Mouse (Mus musculus) G1E (cell line): ENCODE measurements around the gene Nectin2. TPM values are rescaled to one million over a fixed set of nuclear protein-coding genes. Genes with fewer than 3 reads are reported as not detected.

Experiments used
- ATAC-seq: 2 replicates; pipeline ENCODE4 v1.8.0; 2016; ENCODE audit warnings: mild to moderate bottlenecking; ENCODE audit not compliant: insufficient number of reproducible peaks, poor library complexity, low FRiP score, severe bottlenecking; ENCODE audit errors: extremely low read depth
- DNase-seq: peaks from one replicate; pipeline ENCODE4 v3.0.0; 2012; ENCODE audit warnings: low spot score
- H3K27me3 ChIP-seq: 2 replicates; pipeline ENCODE4 v1.6.1; 2012; ENCODE audit warnings: mild to moderate bottlenecking, low read length, inconsistent platforms; ENCODE audit not compliant: insufficient read depth
- H3K36me3 ChIP-seq: replicated peaks from 2 replicates; pipeline ENCODE3; 2012; ENCODE audit warnings: mild to moderate bottlenecking, inconsistent platforms
- H3K4me1 ChIP-seq: 2 replicates; pipeline ENCODE4 v1.6.1; 2012; ENCODE audit warnings: low read depth, low read length, inconsistent platforms, mixed read lengths; ENCODE audit not compliant: insufficient read depth
- H3K4me3 ChIP-seq: 2 replicates; pipeline ENCODE4 v1.5.1; 2012; ENCODE audit warnings: low read depth, mild to moderate bottlenecking, inconsistent platforms, low read length, moderate library complexity, mixed read lengths
- H3K9me3 ChIP-seq: replicated peaks from 2 replicates; pipeline ENCODE4 v1.6.1; 2012; ENCODE audit warnings: inconsistent platforms
- CTCF ChIP-seq: IDR thresholded peaks from 2 replicates; pipeline ENCODE4 v1.5.1; 2012; ENCODE audit warnings: low read depth, low read length, inconsistent platforms, mixed read lengths
- GATA1 ChIP-seq: IDR thresholded peaks from 2 replicates; pipeline ENCODE4 v1.6.1; 2012; ENCODE audit warnings: borderline replicate concordance, low read length, inconsistent platforms, mixed read lengths
- GATA2 ChIP-seq: IDR thresholded peaks from 2 replicates; pipeline ENCODE4 v1.6.1; 2012; ENCODE audit warnings: low read depth, low read length, inconsistent platforms, borderline replicate concordance
- POLR2AphosphoS5 ChIP-seq: IDR thresholded peaks from 2 replicates; pipeline ENCODE4 v1.6.1; 2012; ENCODE audit warnings: low read depth, low read length, inconsistent platforms; ENCODE audit not compliant: insufficient replicate concordance
- TAL1 ChIP-seq: conservative IDR thresholded peaks from 2 replicates; pipeline ENCODE4 v1.6.1; 2012; ENCODE audit warnings: low read depth, low read length, inconsistent platforms, mixed read lengths
- polyA plus RNA-seq: library from polyadenylated mRNA; stranded (reverse); fragments of >175 nt; gene quantifications from 2 replicates; pipeline ENCODE4 v1.2.3, GENCODE M21; 2012
- total RNA-seq, 2 experiments: library from RNA; stranded (forward) in 1 of 2; stranded (reverse) in 1 of 2; fragments of 200-1000 nt in 1 of 2; fragments of >200 nt in 1 of 2; fragmentation: Nextera tagmentation in 1 of 2; gene quantifications; 2 replicates each; pipeline ENCODE4 v1.2.3; 2014 to 2017

Gene Nectin2
- total and polyA plus RNA-seq, 3 experiments: 9.7 to 34.9 (median 17.2) TPM

GRCm38 (mm10) chr7:19694336-19695212, 55.7 kb downstream of the Nectin2 start:
- peak overlapping the region; percentile 34; the same call in 1 of the 2 replicates for H3K4me3 ChIP-seq
- no peak for DNase-seq
- no peak for TF ChIP-seq POLR2AphosphoS5
- TF ChIP-seq TAL1: no peak
- TF ChIP-seq GATA2: no peak
- TF ChIP-seq CTCF: no peak
- no peak for TF ChIP-seq GATA1
- peaks cover 86% of the 10 kb centered on the region for H3K4me1 ChIP-seq
- H3K27me3 ChIP-seq: no peaks in the 10 kb centered on the region
- ATAC-seq: no peak
- peaks cover 13% of the 10 kb centered on the region for H3K9me3 ChIP-seq
- peaks cover 34% of the 10 kb centered on the region for H3K36me3 ChIP-seq

DNA sequence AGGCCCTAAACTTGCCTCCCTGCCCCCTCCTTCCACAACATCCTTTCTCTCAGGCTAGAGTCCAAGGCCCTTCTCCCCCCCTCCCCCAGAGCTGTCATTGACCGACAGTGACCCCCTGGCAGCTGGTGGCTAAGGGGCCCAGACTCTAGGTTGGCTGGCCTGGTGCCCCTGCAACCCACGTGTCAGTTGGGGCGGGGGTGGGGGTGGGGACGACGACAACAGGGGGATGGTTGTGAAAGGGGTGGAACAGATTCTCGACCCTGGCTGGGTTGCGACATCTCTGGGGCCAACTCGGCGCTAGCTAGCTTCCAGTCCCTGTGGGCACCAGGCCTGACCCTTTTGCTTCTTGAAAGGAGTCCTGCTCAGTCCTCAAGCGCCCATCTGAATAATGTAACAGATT, 56.9 kb downstream of the Nectin2 start:
- Histone ChIP-seq H3K4me1 (peaks cover 74% of the 10 kb centered on the region), H3K4me3 (peak overlapping the region; percentile 47; the same call in 1 of the 2 replicates), H3K36me3 (peaks cover 23% of the 10 kb centered on the region), H3K9me3 (peaks cover 13% of the 10 kb centered on the region), H3K27me3 (no peaks in the 10 kb centered on the region)
- DNase-seq (peak; percentile 53), ATAC-seq (no peak)
- TF ChIP-seq GATA2 (no peak), GATA1 (no peak), TAL1 (no peak), CTCF (no peak), POLR2AphosphoS5 (no peak)

DNA sequence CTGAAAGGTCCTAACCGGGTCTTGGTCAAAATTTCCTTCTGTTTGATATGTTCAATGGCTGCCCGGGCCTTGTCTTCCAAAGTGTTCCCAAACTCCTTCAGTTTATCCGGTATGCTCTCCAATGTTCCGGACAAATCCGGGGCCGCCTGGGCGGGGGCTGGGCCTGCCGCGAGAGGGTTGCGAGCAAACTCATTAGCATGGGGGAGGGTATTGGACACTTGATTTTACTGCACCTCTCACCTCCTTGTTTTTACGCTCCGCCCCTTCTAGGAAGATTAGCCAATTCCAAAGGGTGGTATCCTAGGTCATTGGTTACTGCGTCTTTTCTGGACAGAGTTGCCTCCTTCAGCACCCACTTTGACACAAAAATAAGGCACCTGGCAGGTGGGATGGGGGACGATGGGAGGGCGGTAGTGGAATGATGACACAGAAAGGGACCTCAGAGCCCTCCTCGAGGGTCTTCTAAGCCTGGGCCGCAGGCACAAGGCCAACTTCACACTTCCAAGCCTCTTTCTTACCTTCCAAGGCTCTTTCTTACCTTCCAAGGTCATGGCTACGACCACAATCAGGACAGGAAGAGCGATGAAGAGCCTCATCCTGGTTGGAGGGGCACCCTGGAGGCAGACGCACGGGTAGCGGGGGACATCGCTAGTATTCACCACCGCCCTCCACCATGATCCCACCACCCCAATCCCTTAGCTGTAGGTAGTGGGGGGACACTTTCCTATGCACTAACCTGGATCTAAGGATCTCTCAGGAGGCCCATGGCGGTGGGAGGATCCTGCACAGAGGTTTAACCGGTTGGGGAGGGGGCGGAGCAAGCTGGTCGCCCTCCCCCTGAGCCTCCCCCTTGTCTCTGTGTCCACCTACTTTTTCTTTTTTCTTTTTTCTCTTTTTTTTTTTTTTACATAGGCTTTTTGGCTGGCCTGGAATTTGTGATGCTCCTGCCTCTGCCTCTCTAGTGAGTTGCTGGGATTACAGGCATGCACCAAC, 58.1 kb downstream of the Nectin2 start, which contains the start of gene Apoc1:
Gene Apoc1 (minus strand): TSS at position 788 of the 993 bp plus-strand sequence.
- peaks cover 9% of the 10 kb centered on the region for H3K9me3 ChIP-seq
- H3K4me3 ChIP-seq: peak within 1 kb of the TSS; percentile 61
- peak; percentile 47 for DNase-seq
- H3K4me1 ChIP-seq: peaks cover 69% of the 10 kb centered on the region
- peaks cover 13% of the 10 kb centered on the region for H3K36me3 ChIP-seq
- no peaks in the 10 kb centered on the region for H3K27me3 ChIP-seq
- TF ChIP-seq CTCF (no peak), POLR2AphosphoS5 (no peak), TAL1 (no peak), GATA2 (no peak), GATA1 (no peak)
- no peak for ATAC-seq

DNA sequence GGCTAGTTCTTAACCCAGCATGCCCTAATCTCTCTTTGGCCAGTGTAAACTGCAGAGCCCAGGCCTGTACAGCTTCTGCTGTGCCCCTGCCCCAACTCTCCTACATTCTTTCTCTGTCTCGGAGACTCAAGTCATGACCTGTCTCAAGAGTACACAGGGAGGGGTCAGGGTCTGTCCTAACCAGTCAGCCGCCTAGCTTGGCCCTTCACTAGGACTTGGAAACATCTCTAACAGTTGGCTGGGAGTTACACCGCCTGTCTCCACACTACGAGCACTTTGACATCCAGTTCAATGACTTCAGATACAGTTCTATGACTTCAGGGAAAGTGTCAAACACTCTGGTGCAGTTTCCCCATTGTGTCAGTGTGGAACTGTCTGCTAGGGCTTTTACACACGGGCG, 58.8 kb downstream of the Nectin2 start:
- TF ChIP-seq GATA1 (no peak), CTCF (no peak), GATA2 (no peak), POLR2AphosphoS5 (no peak), TAL1 (no peak)
- Histone ChIP-seq H3K9me3 (peaks cover 1% of the 10 kb centered on the region), H3K4me3 (peak overlapping the region; percentile 61), H3K4me1 (peaks cover 67% of the 10 kb centered on the region), H3K27me3 (no peaks in the 10 kb centered on the region), H3K36me3 (peaks cover 6% of the 10 kb centered on the region)
- ATAC-seq: no peak
- no peak for DNase-seq

DNA sequence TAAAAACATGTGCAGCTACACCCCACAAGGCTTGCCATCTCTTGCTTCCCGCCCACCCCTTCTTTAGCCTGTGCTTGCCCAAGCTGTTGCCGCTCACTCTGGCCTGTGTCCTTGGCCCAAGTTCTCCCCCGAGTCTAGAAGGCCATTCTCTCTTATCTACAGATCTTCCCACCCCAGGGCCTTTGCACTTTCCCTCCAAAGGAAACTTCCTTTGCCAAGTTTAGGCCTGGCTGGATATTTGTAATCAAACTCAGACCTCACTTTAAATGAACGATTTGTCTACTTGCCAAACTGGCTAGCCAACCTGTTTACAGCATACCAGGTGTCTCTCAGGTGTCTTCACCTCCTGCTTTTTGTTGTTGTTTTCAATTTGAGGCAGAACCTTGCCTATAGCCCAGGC, 59.4 kb downstream of the Nectin2 start:
- no peak for DNase-seq
- no peak for TF ChIP-seq GATA2
- TF ChIP-seq GATA1: no peak
- no peak for TF ChIP-seq POLR2AphosphoS5
- TF ChIP-seq CTCF: no peak
- no peak for TF ChIP-seq TAL1
- H3K4me3 ChIP-seq: no peak overlapping the region
- no peaks in the 10 kb centered on the region for H3K9me3 ChIP-seq
- H3K36me3 ChIP-seq: peaks cover under 1% of the 10 kb centered on the region
- peaks cover 61% of the 10 kb centered on the region for H3K4me1 ChIP-seq
- no peak for ATAC-seq
- no peaks in the 10 kb centered on the region for H3K27me3 ChIP-seq

DNA sequence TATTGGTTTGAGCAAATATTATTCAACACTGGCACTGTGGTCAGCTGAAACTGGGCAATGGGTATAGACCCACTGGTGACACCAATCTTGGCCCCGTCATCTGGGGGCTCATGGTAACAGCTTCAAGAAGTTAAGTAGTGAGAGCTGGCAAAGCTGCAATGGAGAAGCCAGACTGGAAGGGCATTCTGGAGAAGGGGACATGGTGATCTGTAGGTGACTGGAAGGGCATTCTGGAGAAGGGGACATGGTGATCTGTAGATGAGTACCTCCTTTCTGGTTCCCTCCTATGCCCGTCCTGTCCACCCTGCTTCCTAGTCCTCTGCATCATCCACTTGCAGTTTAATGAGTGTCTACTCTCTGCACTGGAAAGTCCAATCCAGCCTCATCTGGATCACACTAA, 61.7 kb downstream of the Nectin2 start:
- Histone ChIP-seq H3K36me3 (no peaks in the 10 kb centered on the region), H3K27me3 (peaks cover 5% of the 10 kb centered on the region; the same call in 1 of the 2 replicates), H3K4me1 (peaks cover 45% of the 10 kb centered on the region), H3K4me3 (no peak overlapping the region), H3K9me3 (no peaks in the 10 kb centered on the region)
- ATAC-seq (no peak), DNase-seq (no peak)
- TF ChIP-seq POLR2AphosphoS5: no peak
- TF ChIP-seq TAL1: no peak
- no peak for TF ChIP-seq GATA1
- TF ChIP-seq CTCF: no peak
- TF ChIP-seq GATA2: no peak
